Mouse (Mus musculus): ENCODE data around the gene Rin1. TPM values are rescaled to one million over a fixed set of nuclear protein-coding genes. Genes with fewer than 3 reads are reported as not detected.

Rin1 gene
- total RNA-seq, 2 experiments from 2014 or later, result 1.8 to 2.1 TPM

- DNase-seq, result peak; percentile 90
- intact Hi-C loops (cut with DNase I), result no loop called here
These were observed 9.3 kb upstream of the Rin1 start, which contains the start of gene Brms1 for GRCm38 (mm10) chr19:5040862-5041523. TSS of gene Brms1 (plus strand) at chr19:5041354.

- intact Hi-C loops (cut with DNase I), result no loop called here
- no peak for DNase-seq
These were observed 8.7 kb upstream of the Rin1 start for GRCm38 (mm10) chr19:5041588-5041987.

GRCm38 (mm10) chr19:5045531-5045930, 4.8 kb upstream of the Rin1 start:
- intact Hi-C loops (cut with DNase I), result no loop called here
- no peak for DNase-seq

- no peak for DNase-seq
- intact Hi-C loops (cut with DNase I), result no loop called here
These were observed 1.9 kb upstream of the Rin1 start for GRCm38 (mm10) chr19:5048138-5049056.

GRCm38 (mm10) chr19:5049325-5049724, 956 bp upstream of the Rin1 start:
- intact Hi-C loops (cut with DNase I), result no loop called here
- DNase-seq, result no peak

- intact Hi-C loops (cut with DNase I), result no loop called here
- no peak for DNase-seq
These were observed 750 bp downstream of the Rin1 start for GRCm38 (mm10) chr19:5051031-5051430.

- no peak for DNase-seq
- intact Hi-C loops (cut with DNase I), result no loop called here
These were observed 1.2 kb downstream of the Rin1 start for GRCm38 (mm10) chr19:5051515-5051914.

- intact Hi-C loops (cut with DNase I), result no loop called here
- DNase-seq, result no peak
These were observed 2.0 kb downstream of the Rin1 start for GRCm38 (mm10) chr19:5052166-5052822.

- DNase-seq, result no peak
- intact Hi-C loops (cut with DNase I), result no loop called here
These were observed 2.6 kb downstream of the Rin1 start for GRCm38 (mm10) chr19:5052853-5053252.

- DNase-seq, result peak in 1 of 2 experiments; percentile 64
- intact Hi-C loops (cut with DNase I), result no loop called here
These were observed 3.6 kb downstream of the Rin1 start for GRCm38 (mm10) chr19:5053909-5054308.

GRCm38 (mm10) chr19:5056251-5056650, 6.0 kb downstream of the Rin1 start:
- intact Hi-C loops (cut with DNase I), result loop anchor here (1.0 kb wide), 1 partner anchor 17 kb away; no protein-coding TSS in a partner anchor

GRCm38 (mm10) chr19:5057876-5058775, 7.8 kb downstream of the Rin1 start:
- intact Hi-C loops (cut with DNase I), result no loop called here

More at GRCm38 (mm10) chr19:5056251-5056650, 6.0 kb downstream of the Rin1 start:
- no peak for DNase-seq

GRCm38 (mm10) chr19:5058801-5059771, 8.8 kb downstream of the Rin1 start:
- intact Hi-C loops (cut with DNase I), result no loop called here
- no peak for DNase-seq

More at GRCm38 (mm10) chr19:5057876-5058775, 7.8 kb downstream of the Rin1 start:
- no peak for DNase-seq

GRCm38 (mm10) chr19:5060365-5061330, 10.4 kb downstream of the Rin1 start:
- DNase-seq, result peak; percentile 48 to 65
- intact Hi-C loops (cut with DNase I), result no loop called here

- no peak for DNase-seq
- intact Hi-C loops (cut with DNase I), result no loop called here
These were observed 11.8 kb downstream of the Rin1 start for GRCm38 (mm10) chr19:5062041-5062440.

GRCm38 (mm10) chr19:5062446-5062845, 12.2 kb downstream of the Rin1 start:
- intact Hi-C loops (cut with DNase I), result no loop called here
- DNase-seq, result peak; percentile 47 to 62

- no peak for DNase-seq
- intact Hi-C loops (cut with DNase I), result no loop called here
These were observed 14.8 kb downstream of the Rin1 start for GRCm38 (mm10) chr19:5065104-5065503.
